Mouse (Mus musculus): ENCODE results near the gene Ddt. TPM values are rescaled to one million over a fixed set of nuclear protein-coding genes. Genes with fewer than 3 reads are reported as not detected.
A peak's percentile ranks its signal among the peaks of the same experiment; 100 is the strongest.

Ddt gene
- polyA plus RNA-seq, 1 experiment from 2014 or later, result 37.5 TPM

DNA sequence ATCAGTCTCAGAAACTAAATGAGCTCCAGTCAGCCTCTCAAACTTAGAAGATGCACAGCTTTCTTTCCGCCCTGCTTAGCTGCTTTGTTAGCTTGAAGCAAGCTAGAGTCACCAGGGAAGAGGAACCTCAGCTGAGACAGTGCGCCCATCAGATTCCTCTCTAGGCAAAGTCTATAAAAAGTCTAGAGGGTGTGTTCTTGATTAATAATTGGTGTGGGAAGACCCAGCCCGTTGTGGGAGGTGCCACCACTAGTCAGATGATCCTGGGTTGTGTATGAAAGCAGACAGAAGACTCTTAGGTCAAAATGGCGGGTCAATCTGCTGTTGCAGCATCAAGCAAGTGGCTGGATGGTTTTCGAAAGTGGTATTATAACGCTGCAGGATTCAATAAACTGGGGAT, 6.4 kb downstream of the Ddt start:
- Histone ChIP-seq H3K4me1 (ENCODE audit: control insufficient read depth in 2 of 2, insufficient read depth in 2 of 2, low read length in 2 of 2) (peaks cover 0 to 8% of the 10 kb centered on the region in 2 experiments; a peak in 1 of 4 replicates), H3K9me3 (ENCODE audit: control insufficient read depth, low read length) (no peaks in the 10 kb centered on the region), H3K9ac (ENCODE audit: low read length) (no peak overlapping the region), H3K27ac (replicated peaks in 1 of 2; ENCODE audit: control insufficient read depth in 1 of 2, insufficient read depth in 1 of 2, low read depth in 2 of 2, low read length in 2 of 2) (no peak overlapping the region), H3K27me3 (ENCODE audit: control insufficient read depth, insufficient read depth, low read length) (no peaks in the 10 kb centered on the region), H3K4me2 (ENCODE audit: low read length) (no peak overlapping the region), H3K4me3 (ENCODE audit: control insufficient read depth in 1 of 2, insufficient read depth in 1 of 2, low read depth in 1 of 2, low read length in 2 of 2) (no peak overlapping the region), H3K36me3 (ENCODE audit: control insufficient read depth, insufficient read depth, low read length) (no peaks in the 10 kb centered on the region; the same call in 1 of the 2 replicates)
- ATAC-seq (ENCODE audit: insufficient number of reproducible peaks, insufficient read depth, low FRiP score, low read depth), result no peak
- WGBS, result 86% methylated on average over 6 of the region's 6 CpGs

DNA sequence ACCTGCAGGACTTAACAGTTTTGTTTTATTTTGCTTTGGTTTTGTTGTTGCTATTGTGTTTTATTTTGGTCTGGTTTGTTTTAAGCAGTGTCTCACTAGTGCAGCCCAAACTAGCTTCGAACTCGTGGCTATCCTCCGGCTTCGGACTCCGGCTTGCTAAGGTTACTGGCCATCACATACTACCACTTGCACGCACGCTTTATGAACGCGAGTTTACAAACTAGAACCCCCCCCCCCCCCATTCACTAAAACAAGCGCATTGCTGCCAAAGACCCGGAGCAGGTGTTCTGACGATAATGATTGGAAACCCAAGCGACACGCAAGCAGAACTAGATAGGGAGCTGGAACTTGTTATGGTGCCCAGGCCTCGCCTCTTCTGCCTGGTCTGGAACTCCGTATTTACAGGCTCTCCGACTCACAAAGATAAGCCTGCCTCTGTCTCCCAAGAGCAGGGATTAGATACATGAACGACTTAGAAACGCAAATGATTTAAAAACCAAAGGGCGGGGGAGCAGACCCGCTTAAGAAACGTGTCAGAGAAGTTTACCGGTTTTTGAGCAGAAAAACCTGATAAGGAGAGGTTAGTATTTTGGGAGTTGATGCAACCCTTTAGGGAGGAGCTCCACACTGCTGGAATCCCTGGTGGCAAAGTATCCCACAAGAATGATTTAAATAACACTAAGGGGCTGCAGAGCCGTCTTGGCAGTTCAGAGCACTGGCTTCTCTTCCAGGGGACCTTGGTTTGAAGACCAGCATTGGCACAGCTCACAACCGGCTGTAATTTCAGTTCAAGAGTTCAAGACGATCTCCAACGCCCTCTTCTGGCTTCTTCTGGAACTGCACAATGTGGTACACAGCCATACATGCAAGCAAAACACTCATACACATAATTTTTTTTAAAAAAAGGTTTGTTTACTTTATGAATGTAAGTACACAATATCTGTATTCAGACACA, 8.4 kb downstream of the Ddt start:
- no peak for ATAC-seq (ENCODE audit: insufficient number of reproducible peaks, insufficient read depth, low FRiP score, low read depth)
- peaks cover 7% of the 10 kb centered on the region for H3K36me3 ChIP-seq (ENCODE audit: control insufficient read depth, insufficient read depth, low read length)
- under 1% methylated on average over 27 of the region's 27 CpGs for WGBS
- peak overlapping the region; percentile 81 for H3K9ac ChIP-seq (ENCODE audit: low read length)
- H3K27me3 ChIP-seq (ENCODE audit: control insufficient read depth, insufficient read depth, low read length), result no peaks in the 10 kb centered on the region
- no peaks in the 10 kb centered on the region for H3K9me3 ChIP-seq (ENCODE audit: control insufficient read depth, low read length)
- peaks cover 0 to 8% of the 10 kb centered on the region in 2 experiments; a peak in 1 of 4 replicates for H3K4me1 ChIP-seq (ENCODE audit: control insufficient read depth in 2 of 2, insufficient read depth in 2 of 2, low read length in 2 of 2)
- H3K27ac ChIP-seq (replicated peaks in 1 of 2; ENCODE audit: control insufficient read depth in 1 of 2, insufficient read depth in 1 of 2, low read depth in 2 of 2, low read length in 2 of 2), result peak overlapping the region; percentile 18 to 59; a peak in 2 of 4 replicates
- H3K4me3 ChIP-seq (ENCODE audit: control insufficient read depth in 1 of 2, insufficient read depth in 1 of 2, low read depth in 1 of 2, low read length in 2 of 2), result peak overlapping the region; percentile 77 to 90
- peak overlapping the region; percentile 82 for H3K4me2 ChIP-seq (ENCODE audit: low read length)

DNA sequence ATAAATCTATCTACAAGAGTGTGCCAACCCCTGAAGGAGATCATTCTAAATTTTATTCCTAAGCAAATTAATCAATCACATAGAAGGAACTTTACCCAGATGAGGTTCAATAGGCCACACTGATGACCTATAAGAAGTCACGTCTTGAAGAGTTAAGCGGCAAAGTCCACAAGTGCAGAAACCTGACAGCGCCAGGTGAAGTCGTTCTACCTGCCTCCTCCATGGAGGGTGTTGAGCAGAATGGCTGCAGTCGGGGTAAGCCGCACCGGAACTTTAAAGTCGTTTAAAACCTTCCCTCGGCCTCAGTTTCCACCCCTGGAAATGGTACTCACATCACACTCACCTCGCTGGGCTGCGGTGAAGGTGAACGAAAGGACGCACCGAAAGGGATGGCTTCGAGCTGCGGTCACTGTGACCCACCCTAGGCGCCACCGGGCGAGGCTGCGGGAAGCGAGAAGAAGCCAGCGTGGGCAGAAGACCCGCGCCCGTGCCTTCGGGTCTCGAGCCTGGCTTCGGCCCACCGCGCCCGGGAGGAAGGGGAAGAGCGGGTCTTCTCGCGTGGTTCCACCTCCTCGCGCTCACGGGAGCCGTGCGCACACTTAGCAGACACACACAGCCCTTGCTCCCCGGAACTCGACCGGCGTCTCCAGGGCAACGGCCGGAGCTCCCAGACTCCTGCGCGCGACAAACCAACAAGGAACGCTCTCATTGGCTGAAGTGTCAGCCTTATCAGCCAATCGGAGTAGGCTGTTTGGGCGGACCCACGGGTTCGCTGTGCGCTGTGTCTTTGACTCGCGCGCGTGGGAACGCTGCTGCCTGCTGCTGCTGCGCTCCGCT, 9.3 kb downstream of the Ddt start, which contains the start of gene Cabin1:
TSS of gene Cabin1 (minus strand) at position 660 of the 837 bp plus-strand sequence.
- Histone ChIP-seq H3K27me3 (ENCODE audit: control insufficient read depth, insufficient read depth, low read length) (no peaks in the 10 kb centered on the region), H3K36me3 (ENCODE audit: control insufficient read depth, insufficient read depth, low read length) (peaks cover 7% of the 10 kb centered on the region), H3K9me3 (ENCODE audit: control insufficient read depth, low read length) (no peaks in the 10 kb centered on the region), H3K27ac (replicated peaks in 1 of 2; ENCODE audit: control insufficient read depth in 1 of 2, insufficient read depth in 1 of 2, low read depth in 2 of 2, low read length in 2 of 2) (peak within 1 kb of the TSS; percentile 38 to 59), H3K9ac (ENCODE audit: low read length) (peak within 1 kb of the TSS; percentile 81), H3K4me1 (ENCODE audit: control insufficient read depth in 2 of 2, insufficient read depth in 2 of 2, low read length in 2 of 2) (peaks cover 0 to 8% of the 10 kb centered on the region in 2 experiments; a peak in 1 of 4 replicates), H3K4me3 (ENCODE audit: control insufficient read depth in 1 of 2, insufficient read depth in 1 of 2, low read depth in 1 of 2, low read length in 2 of 2) (peak within 1 kb of the TSS; percentile 77 to 90), H3K4me2 (ENCODE audit: low read length) (peak within 1 kb of the TSS; percentile 82)
- under 1% methylated on average over 61 of the region's 61 CpGs for WGBS
- ATAC-seq (ENCODE audit: insufficient number of reproducible peaks, insufficient read depth, low FRiP score, low read depth), result peak; percentile 97

DNA sequence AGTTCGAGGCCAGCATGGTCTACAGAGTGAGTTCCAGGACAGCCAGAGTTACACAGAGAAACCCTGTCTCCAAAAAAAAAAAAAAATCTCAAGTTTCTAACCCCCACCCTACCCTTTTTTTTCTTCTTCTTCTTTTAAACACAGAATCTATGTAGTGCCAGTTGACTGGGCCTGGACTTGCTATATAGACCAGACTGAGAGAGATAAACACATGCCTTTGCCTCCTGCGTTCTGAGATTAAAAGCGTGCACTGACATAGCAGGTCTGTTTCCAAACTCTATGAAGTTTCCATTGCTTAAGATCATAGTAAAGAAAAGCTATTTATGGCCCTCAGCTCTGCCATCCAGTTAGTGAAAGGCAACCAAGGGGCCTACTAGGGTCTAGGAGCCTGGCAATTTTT, 10.8 kb downstream of the Ddt start:
- Histone ChIP-seq H3K4me3 (ENCODE audit: control insufficient read depth in 1 of 2, insufficient read depth in 1 of 2, low read depth in 1 of 2, low read length in 2 of 2) (no peak overlapping the region), H3K4me1 (ENCODE audit: control insufficient read depth in 2 of 2, insufficient read depth in 2 of 2, low read length in 2 of 2) (peaks cover 0 to 8% of the 10 kb centered on the region in 2 experiments; a peak in 1 of 4 replicates), H3K36me3 (ENCODE audit: control insufficient read depth, insufficient read depth, low read length) (peaks cover 14% of the 10 kb centered on the region), H3K9me3 (ENCODE audit: control insufficient read depth, low read length) (no peaks in the 10 kb centered on the region), H3K27me3 (ENCODE audit: control insufficient read depth, insufficient read depth, low read length) (no peaks in the 10 kb centered on the region), H3K9ac (ENCODE audit: low read length) (0 out of 2 replicates have a peak overlapping the region, but pooled peaks have one; percentile 25), H3K27ac (replicated peaks in 1 of 2; ENCODE audit: control insufficient read depth in 1 of 2, insufficient read depth in 1 of 2, low read depth in 2 of 2, low read length in 2 of 2) (no peak overlapping the region), H3K4me2 (ENCODE audit: low read length) (no peak overlapping the region)
- ATAC-seq (ENCODE audit: insufficient number of reproducible peaks, insufficient read depth, low FRiP score, low read depth), result no peak
- WGBS, result 77% methylated on average over 3 of the region's 3 CpGs

DNA sequence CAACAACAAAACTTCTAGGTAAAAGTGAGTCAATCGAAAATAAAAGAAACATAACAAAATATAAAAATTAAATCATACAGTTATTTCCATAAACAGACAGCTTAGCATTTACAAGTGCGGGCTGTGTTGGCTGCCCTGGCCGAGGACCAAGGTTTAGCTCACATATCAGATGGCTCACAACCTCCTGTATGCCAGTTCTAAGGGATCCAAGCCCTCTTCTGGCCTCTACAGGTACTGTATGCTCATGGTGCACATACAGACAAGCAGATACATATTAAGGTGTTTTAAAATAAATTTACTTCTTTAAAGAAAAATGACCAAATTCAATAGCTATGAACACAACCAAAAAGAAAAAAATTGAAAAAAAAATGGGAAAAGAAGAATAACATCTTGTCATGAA, 12.9 kb downstream of the Ddt start:
- no peak overlapping the region for H3K4me3 ChIP-seq (ENCODE audit: control insufficient read depth in 1 of 2, insufficient read depth in 1 of 2, low read depth in 1 of 2, low read length in 2 of 2)
- no peak for ATAC-seq (ENCODE audit: insufficient number of reproducible peaks, insufficient read depth, low FRiP score, low read depth)
- WGBS, result 95% methylated on average over 3 of the region's 3 CpGs
- H3K36me3 ChIP-seq (ENCODE audit: control insufficient read depth, insufficient read depth, low read length), result peaks cover 22% of the 10 kb centered on the region
- no peak overlapping the region for H3K4me2 ChIP-seq (ENCODE audit: low read length)
- peaks cover 0 to 8% of the 10 kb centered on the region in 2 experiments; a peak in 1 of 4 replicates for H3K4me1 ChIP-seq (ENCODE audit: control insufficient read depth in 2 of 2, insufficient read depth in 2 of 2, low read length in 2 of 2)
- H3K9me3 ChIP-seq (ENCODE audit: control insufficient read depth, low read length), result no peaks in the 10 kb centered on the region
- H3K27ac ChIP-seq (replicated peaks in 1 of 2; ENCODE audit: control insufficient read depth in 1 of 2, insufficient read depth in 1 of 2, low read depth in 2 of 2, low read length in 2 of 2), result no peak overlapping the region
- no peaks in the 10 kb centered on the region for H3K27me3 ChIP-seq (ENCODE audit: control insufficient read depth, insufficient read depth, low read length)
- no peak overlapping the region for H3K9ac ChIP-seq (ENCODE audit: low read length)

DNA sequence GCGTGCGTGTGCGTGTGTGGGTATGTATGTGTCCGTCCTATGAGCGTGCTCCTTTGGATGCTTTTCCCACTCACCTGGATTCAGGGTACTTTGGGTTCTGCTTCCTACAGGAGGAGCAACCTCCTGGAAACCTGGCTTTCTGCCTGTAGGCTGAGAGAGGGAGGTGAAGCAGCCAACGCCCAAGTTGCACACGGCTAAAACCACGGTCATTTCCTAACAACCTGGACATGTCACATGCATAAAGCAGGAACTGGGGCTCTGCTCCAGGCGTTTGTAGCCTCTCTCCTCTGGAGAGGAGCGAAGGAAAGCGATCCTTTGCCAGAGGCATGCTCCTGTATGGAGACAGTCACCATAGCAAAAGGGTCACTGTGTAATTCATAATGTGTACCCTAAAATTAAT, 16.5 kb downstream of the Ddt start:
- Histone ChIP-seq H3K4me2 (ENCODE audit: low read length) (no peak overlapping the region), H3K4me1 (ENCODE audit: control insufficient read depth in 2 of 2, insufficient read depth in 2 of 2, low read length in 2 of 2) (no peaks in the 10 kb centered on the region), H3K4me3 (ENCODE audit: control insufficient read depth in 1 of 2, insufficient read depth in 1 of 2, low read depth in 1 of 2, low read length in 2 of 2) (no peak overlapping the region), H3K9me3 (ENCODE audit: control insufficient read depth, low read length) (no peaks in the 10 kb centered on the region), H3K36me3 (ENCODE audit: control insufficient read depth, insufficient read depth, low read length) (peaks cover 56% of the 10 kb centered on the region), H3K27me3 (ENCODE audit: control insufficient read depth, insufficient read depth, low read length) (no peaks in the 10 kb centered on the region), H3K9ac (ENCODE audit: low read length) (no peak overlapping the region), H3K27ac (replicated peaks in 1 of 2; ENCODE audit: control insufficient read depth in 1 of 2, insufficient read depth in 1 of 2, low read depth in 2 of 2, low read length in 2 of 2) (no peak overlapping the region)
- 90% methylated on average over 11 of the region's 11 CpGs for WGBS
- no peak for ATAC-seq (ENCODE audit: insufficient number of reproducible peaks, insufficient read depth, low FRiP score, low read depth)

DNA sequence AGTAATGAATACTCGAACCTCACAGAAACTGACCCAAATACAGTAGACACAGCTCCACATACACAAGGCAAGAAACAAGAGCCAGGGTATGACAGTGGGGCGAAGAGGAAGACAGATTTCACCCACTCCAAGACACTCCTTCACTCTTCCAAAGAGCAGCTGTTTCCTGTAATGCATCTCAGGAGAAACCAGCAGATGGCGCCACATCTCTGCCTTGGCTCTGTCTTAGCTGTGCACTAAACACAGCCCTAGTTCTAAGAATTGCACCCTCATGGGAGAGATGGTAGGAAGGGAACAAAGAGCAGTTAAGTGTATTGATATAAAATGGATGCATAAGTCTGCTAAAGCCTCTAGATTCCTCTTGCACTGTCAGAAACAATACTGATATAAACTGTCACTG, 29.2 kb downstream of the Ddt start:
- WGBS, result 45% methylated on average over 3 of the region's 3 CpGs
- H3K9ac ChIP-seq (ENCODE audit: low read length), result no peak overlapping the region
- peaks cover 96% of the 10 kb centered on the region for H3K36me3 ChIP-seq (ENCODE audit: control insufficient read depth, insufficient read depth, low read length)
- no peaks in the 10 kb centered on the region for H3K27me3 ChIP-seq (ENCODE audit: control insufficient read depth, insufficient read depth, low read length)
- H3K4me3 ChIP-seq (ENCODE audit: control insufficient read depth in 1 of 2, insufficient read depth in 1 of 2, low read depth in 1 of 2, low read length in 2 of 2), result no peak overlapping the region
- H3K4me1 ChIP-seq (ENCODE audit: control insufficient read depth in 2 of 2, insufficient read depth in 2 of 2, low read length in 2 of 2), result no peaks in the 10 kb centered on the region
- no peak overlapping the region for H3K4me2 ChIP-seq (ENCODE audit: low read length)
- ATAC-seq (ENCODE audit: insufficient number of reproducible peaks, insufficient read depth, low FRiP score, low read depth), result 0 out of 2 replicates have a peak, but pooled peaks have one; percentile 47
- no peaks in the 10 kb centered on the region for H3K9me3 ChIP-seq (ENCODE audit: control insufficient read depth, low read length)
- no peak overlapping the region for H3K27ac ChIP-seq (replicated peaks in 1 of 2; ENCODE audit: control insufficient read depth in 1 of 2, insufficient read depth in 1 of 2, low read depth in 2 of 2, low read length in 2 of 2)
